Mouse (Mus musculus) liver, embryonic 16.5 days (tissue): ENCODE results near the gene Abtb2. TPM values are rescaled to one million over a fixed set of nuclear protein-coding genes. Genes with fewer than 3 reads are reported as not detected.

Source experiments
- ATAC-seq: fragments of 200-750 bp; cut with Nextera tagmentation; 2 replicates; pipeline ENCODE4 v1.8.0; 2017; ENCODE audit warnings: low read depth, mild to moderate bottlenecking, moderate number of reproducible peaks, moderate library complexity
- H3K27ac ChIP-seq: fragments of 300-500 bp; sonication (generic); 2 replicates; pipeline ENCODE4 v1.5.1; 2014; ENCODE audit warnings: mild to moderate bottlenecking, low read length
- H3K27me3 ChIP-seq: fragments of 300-500 bp; sonication (generic); 2 replicates; pipeline ENCODE4 v1.6.1; 2014; ENCODE audit warnings: low read depth, low read length, mixed read lengths; ENCODE audit not compliant: control insufficient read depth, insufficient read depth
- H3K36me3 ChIP-seq: fragments of 300-500 bp; sonication (generic); 2 replicates; pipeline ENCODE4 v1.6.1; 2014; ENCODE audit warnings: mild to moderate bottlenecking; ENCODE audit not compliant: control insufficient read depth, insufficient read depth
- H3K4me1 ChIP-seq: fragments of 300-500 bp; sonication (generic); 2 replicates; pipeline ENCODE4 v1.6.1; 2014; ENCODE audit warnings: low read depth, low read length, mixed read lengths; ENCODE audit not compliant: control insufficient read depth
- H3K4me2 ChIP-seq: fragments of 300-500 bp; sonication (generic); 2 replicates; pipeline ENCODE4 v1.6.1; 2014; ENCODE audit warnings: low read depth, low read length, mixed read lengths
- H3K4me3 ChIP-seq: fragments of 300-500 bp; sonication (generic); 2 replicates; pipeline ENCODE4 v1.5.1; 2014; ENCODE audit warnings: low read depth, mild to moderate bottlenecking, low read length
- H3K9ac ChIP-seq: fragments of 300-500 bp; sonication (generic); 2 replicates; pipeline ENCODE4 v1.6.1; 2014; ENCODE audit warnings: low read depth, low read length
- H3K9me3 ChIP-seq: fragments of 300-500 bp; sonication (generic); replicated peaks from 2 replicates; pipeline ENCODE4 v1.6.1; 2016; ENCODE audit warnings: low read length; ENCODE audit not compliant: control insufficient read depth
- WGBS: fragments of 180-500 bp; shearing (Covaris S2); extraction: QIAGEN DNeasy Blood & Tissue Kit; methylation state at CpG from one replicate; pipeline ENCODE4 v1.1.7; 2014; ENCODE audit not compliant: insufficient replicate concordance; 5-methylcytosine and 5-hydroxymethylcytosine counted together
- polyA plus RNA-seq: library from polyadenylated mRNA; unstranded; fragments of >200 nt; fragmentation: Nextera tagmentation; extraction: Ambion mirVana; gene quantifications from 2 replicates; pipeline ENCODE4 v1.2.1, GENCODE M21; 2015

Gene Abtb2
- polyA plus RNA-seq, 1 experiment from 2014 or later, result 3.3 TPM

DNA sequence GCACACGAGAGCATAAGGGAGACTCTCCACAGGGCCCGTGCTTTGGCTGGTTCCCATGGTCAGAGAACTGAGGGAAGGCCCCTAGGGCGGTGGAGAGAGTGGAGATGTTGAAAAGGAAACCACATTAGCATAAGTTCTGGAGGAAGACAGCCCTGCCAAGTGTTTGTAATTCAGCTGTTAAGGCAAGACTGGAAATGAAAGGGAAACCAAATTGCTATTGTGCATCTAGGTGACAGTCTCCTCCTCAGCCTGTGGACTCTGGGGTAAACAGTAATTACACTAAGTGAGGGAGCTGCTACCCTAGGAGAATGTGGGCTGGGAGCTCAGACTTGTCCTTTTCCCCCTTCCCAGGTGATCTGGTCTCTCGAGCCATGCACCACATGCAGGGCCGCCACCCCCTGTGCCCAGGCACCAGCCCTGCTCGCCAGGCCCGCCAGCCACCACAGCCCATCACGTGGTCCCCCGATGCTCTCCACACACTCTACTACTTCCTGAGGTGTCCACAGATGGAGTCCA, 116.9 kb downstream of the Abtb2 start:
- Histone ChIP-seq H3K36me3 (no peaks in the 10 kb centered on the region), H3K4me1 (peaks cover 2% of the 10 kb centered on the region), H3K27me3 (no peaks in the 10 kb centered on the region), H3K4me3 (no peak overlapping the region), H3K4me2 (no peak overlapping the region), H3K9me3 (no peaks in the 10 kb centered on the region), H3K27ac (no peak overlapping the region), H3K9ac (no peak overlapping the region)
- no peak for ATAC-seq
- WGBS, result 48% methylated on average over 9 of the region's 9 CpGs

DNA sequence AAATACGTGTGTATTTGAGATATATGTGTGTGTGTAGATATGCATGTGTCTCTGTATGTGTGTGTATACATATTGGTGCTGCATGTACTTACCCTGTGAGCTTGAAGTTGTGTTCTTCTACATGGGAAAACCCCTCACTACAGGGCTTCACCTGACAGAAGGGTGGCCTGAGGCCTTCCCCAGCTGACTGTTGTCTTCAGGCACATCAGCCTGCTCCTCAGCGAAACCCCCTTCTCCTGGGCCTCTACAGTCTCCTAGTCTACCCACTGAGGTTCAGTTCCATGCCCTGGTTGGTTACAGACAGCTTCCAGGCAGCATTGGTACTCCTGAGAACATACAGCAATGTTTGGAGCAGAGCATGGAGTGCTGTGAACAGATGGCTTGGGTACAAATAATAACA, 118.3 kb downstream of the Abtb2 start:
- Histone ChIP-seq H3K9ac (no peak overlapping the region), H3K4me3 (no peak overlapping the region), H3K9me3 (no peaks in the 10 kb centered on the region), H3K27ac (no peak overlapping the region), H3K27me3 (no peaks in the 10 kb centered on the region), H3K4me1 (peaks cover 2% of the 10 kb centered on the region), H3K4me2 (no peak overlapping the region), H3K36me3 (no peaks in the 10 kb centered on the region)
- ATAC-seq, result no peak
- WGBS, result 59% methylated on average over 2 of the region's 2 CpGs

DNA sequence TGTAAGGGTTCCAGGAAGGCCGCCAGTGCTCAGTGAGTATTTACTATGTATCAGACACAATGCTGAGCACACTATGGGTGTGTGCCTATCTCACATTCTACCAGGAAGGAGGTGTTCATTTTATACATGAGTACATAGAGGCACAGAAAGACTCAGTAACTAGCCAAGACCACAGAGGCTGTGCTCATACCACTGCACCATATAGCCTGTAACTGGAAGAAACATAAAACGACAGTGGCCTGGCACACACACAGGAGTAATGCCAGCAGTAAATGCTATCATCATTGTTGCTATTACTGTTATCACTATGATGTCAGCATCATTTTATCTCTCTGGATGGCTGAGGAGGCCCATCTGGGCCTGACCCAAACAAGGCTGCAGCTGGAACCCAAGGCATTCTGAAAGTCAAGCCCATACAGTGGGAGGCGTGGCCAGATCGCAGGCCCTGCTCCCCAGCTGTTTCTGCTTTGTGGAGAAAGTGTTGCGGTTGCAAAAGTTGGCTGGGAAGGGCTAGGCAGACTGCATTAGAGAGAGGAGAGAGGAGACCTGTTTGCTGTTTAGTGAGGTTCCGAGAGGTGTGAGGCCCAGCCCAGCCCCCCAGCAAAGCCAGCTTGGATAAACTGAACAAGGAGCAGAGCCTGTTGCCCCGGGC, 118.9 kb downstream of the Abtb2 start:
- Histone ChIP-seq H3K27ac (no peak overlapping the region), H3K27me3 (no peaks in the 10 kb centered on the region), H3K36me3 (no peaks in the 10 kb centered on the region), H3K4me2 (no peak overlapping the region), H3K4me1 (peaks cover 2% of the 10 kb centered on the region), H3K4me3 (no peak overlapping the region), H3K9ac (no peak overlapping the region), H3K9me3 (no peaks in the 10 kb centered on the region)
- WGBS, result 41% methylated on average over 7 of the region's 7 CpGs
- no peak for ATAC-seq

DNA sequence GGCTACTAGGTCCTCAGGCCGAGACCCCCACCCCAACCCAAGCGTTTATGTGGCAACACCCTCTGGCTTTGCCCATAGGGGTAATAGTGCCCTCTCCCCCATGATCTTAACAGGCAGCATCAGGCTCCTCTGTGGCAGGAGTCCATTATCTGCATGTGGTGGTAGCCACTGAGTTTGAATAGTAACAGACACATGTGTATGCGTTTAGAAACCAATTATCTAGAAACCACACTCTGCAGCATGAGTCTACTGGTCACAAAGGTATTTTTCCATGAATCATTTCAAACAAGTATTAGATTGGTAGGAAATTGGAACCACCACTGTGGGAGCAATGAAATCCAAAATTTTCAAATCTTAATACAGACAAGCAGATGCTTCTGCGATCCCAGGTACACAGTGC, 119.5 kb downstream of the Abtb2 start:
- no peaks in the 10 kb centered on the region for H3K9me3 ChIP-seq
- H3K4me1 ChIP-seq, result peaks cover 2% of the 10 kb centered on the region
- 52% methylated on average over 4 of the region's 4 CpGs for WGBS
- H3K27ac ChIP-seq, result no peak overlapping the region
- H3K4me3 ChIP-seq, result no peak overlapping the region
- no peaks in the 10 kb centered on the region for H3K27me3 ChIP-seq
- ATAC-seq, result no peak
- H3K9ac ChIP-seq, result no peak overlapping the region
- no peaks in the 10 kb centered on the region for H3K36me3 ChIP-seq
- H3K4me2 ChIP-seq, result no peak overlapping the region

DNA sequence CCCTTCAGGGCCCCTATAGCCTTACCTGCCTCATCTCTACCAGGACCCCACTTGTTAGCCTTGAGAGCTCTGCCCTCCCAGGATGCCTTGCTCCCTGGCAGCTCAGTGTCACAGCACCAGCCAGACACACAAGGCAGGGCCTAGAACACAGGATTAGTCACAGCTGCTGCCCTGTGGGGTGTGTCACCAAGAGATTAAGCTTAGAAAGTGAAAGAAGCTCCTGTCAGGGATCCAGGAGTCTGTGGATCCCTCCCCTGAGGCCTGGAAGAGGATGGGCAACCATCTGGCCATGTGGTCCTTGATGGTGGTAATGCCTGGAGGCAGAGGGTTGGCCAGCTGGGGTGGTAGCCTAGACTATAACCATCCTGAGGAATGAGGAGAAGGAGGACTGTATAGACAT, 121.0 kb downstream of the Abtb2 start:
- Histone ChIP-seq H3K27ac (no peak overlapping the region), H3K36me3 (no peaks in the 10 kb centered on the region)

DNA sequence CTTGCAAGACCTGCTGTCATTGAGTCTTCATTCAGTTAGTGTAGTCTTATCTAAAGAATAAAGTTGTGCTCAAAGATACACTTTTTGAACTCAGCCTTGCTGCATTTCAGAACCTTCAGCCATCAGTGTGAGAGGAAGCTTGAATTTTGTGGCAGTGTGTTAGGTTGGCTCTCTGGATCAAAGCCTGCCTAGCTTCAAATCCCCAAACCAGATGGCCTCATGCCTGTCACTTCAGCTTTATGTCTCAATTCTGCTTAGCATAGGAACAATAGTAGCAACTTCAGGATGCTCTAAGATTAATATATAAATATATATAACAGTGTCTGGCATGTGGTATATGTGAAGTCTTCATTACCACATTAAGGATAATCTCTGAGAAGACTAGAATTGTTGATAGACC, 121.8 kb downstream of the Abtb2 start:
- ATAC-seq, result no peak
- Histone ChIP-seq H3K4me3 (no peak overlapping the region), H3K27me3 (no peaks in the 10 kb centered on the region), H3K9ac (no peak overlapping the region), H3K36me3 (no peaks in the 10 kb centered on the region), H3K27ac (no peak overlapping the region), H3K4me2 (no peak overlapping the region), H3K9me3 (no peaks in the 10 kb centered on the region), H3K4me1 (peaks cover 2% of the 10 kb centered on the region)

More for the DNA sequence above, 121.0 kb downstream of the Abtb2 start:
- no peak for ATAC-seq
- no peaks in the 10 kb centered on the region for H3K27me3 ChIP-seq
- no peaks in the 10 kb centered on the region for H3K9me3 ChIP-seq
- H3K4me2 ChIP-seq, result no peak overlapping the region
- H3K4me3 ChIP-seq, result no peak overlapping the region
- no peak overlapping the region for H3K9ac ChIP-seq
- peaks cover 2% of the 10 kb centered on the region for H3K4me1 ChIP-seq

DNA sequence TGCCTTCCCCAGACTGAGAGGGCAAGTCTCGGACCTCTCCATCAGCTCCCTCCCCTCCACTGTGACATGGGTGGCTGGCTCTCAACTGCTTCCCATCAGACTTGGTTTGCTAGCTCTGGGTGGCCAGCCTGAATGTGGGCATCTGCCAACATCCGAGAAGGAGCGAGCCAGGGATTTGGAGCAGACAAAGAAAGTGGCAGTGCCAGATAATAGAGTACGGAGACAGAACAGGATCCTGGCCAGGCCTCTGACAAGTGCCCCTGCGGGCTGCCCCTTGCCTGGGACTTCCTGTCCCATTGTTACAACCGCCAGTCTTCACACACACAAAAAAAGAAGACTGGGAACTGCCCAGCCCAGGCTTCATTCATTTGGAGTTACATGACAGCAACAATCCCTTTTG, 124.3 kb downstream of the Abtb2 start:
- Histone ChIP-seq H3K4me1 (peaks cover under 1% of the 10 kb centered on the region), H3K36me3 (no peaks in the 10 kb centered on the region), H3K27ac (no peak overlapping the region), H3K9me3 (no peaks in the 10 kb centered on the region), H3K4me3 (no peak overlapping the region), H3K27me3 (no peaks in the 10 kb centered on the region), H3K4me2 (no peak overlapping the region), H3K9ac (no peak overlapping the region)
- no peak for ATAC-seq
- WGBS, result 37% methylated on average over 6 of the region's 6 CpGs

DNA sequence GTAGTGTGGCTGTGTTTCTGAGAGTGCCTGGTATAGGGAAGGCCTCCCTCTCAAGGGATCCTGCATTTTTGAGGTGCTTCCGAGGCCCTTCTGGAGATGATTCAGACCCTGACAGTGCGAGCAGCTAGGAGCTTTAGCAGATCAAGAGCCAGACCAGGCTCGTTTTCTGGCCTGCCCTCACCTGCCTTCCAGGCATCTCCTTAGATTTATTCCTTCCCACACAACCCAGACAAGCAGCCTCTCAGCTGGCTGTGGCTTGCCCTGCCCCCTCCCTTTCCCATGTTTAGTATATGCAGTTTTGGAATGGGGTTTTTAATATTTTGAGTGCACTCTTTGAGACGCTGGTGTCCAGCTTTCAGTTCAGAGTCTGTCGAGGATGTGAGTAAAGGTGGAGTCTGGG, 124.7 kb downstream of the Abtb2 start:
- no peaks in the 10 kb centered on the region for H3K36me3 ChIP-seq
- H3K27me3 ChIP-seq, result no peaks in the 10 kb centered on the region
- no peaks in the 10 kb centered on the region for H3K9me3 ChIP-seq
- ATAC-seq, result no peak
- 58% methylated on average over 5 of the region's 5 CpGs for WGBS
- H3K27ac ChIP-seq, result no peak overlapping the region
- H3K4me2 ChIP-seq, result no peak overlapping the region
- H3K4me3 ChIP-seq, result no peak overlapping the region
- H3K4me1 ChIP-seq, result no peaks in the 10 kb centered on the region
- no peak overlapping the region for H3K9ac ChIP-seq

DNA sequence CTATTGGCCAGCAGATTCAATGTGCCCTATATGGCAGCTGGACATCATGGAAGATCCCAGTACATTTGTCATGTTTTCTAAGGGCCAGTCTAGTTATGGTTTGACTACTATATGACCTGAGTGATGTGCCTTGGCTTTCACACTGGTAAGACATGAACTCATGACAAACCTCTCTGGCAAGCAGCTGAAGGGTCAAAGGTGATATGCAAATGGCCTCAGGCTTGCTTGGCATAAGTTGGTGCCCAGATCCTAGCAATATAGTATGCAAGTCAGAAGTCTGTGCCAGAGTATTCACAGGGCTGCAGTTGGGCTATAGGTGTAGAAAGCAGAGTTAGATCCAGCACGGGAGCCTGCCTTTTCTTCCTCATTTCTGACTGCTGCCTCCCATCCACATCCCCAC, 125.2 kb downstream of the Abtb2 start:
- Histone ChIP-seq H3K9ac (no peak overlapping the region), H3K27ac (no peak overlapping the region), H3K4me1 (no peaks in the 10 kb centered on the region), H3K4me2 (no peak overlapping the region), H3K4me3 (no peak overlapping the region), H3K9me3 (no peaks in the 10 kb centered on the region), H3K36me3 (no peaks in the 10 kb centered on the region), H3K27me3 (no peaks in the 10 kb centered on the region)
- ATAC-seq, result no peak
- 46% methylated on average over 1 of the region's 1 CpGs for WGBS
